Mouse (Mus musculus) cerebellum, adult 18-20 months (tissue): ENCODE data around the gene Kcnd2.

Experiments
- DNase-seq, 2 experiments: peaks; one replicate each; pipeline ENCODE4 v3.0.0; 2021

Gene Kcnd2

GRCm38 (mm10) chr6:21424202-21424785 lies 209.0 kb downstream of the Kcnd2 start:
- no peak for DNase-seq

- DNase-seq = peak; percentile 34 to 44
Observed at GRCm38 (mm10) chr6:21431120-21431519, 215.8 kb downstream of the Kcnd2 start.

GRCm38 (mm10) chr6:21464719-21465118 lies 249.4 kb downstream of the Kcnd2 start:
- DNase-seq = no peak

- DNase-seq = no peak
Observed at GRCm38 (mm10) chr6:21471891-21472544, 256.7 kb downstream of the Kcnd2 start.

GRCm38 (mm10) chr6:21482714-21483113 lies 267.4 kb downstream of the Kcnd2 start:
- no peak for DNase-seq

- DNase-seq = no peak
Observed at GRCm38 (mm10) chr6:21488536-21488935, 273.2 kb downstream of the Kcnd2 start.

GRCm38 (mm10) chr6:21502921-21503320 lies 287.6 kb downstream of the Kcnd2 start:
- DNase-seq = no peak

- DNase-seq = no peak
Observed at GRCm38 (mm10) chr6:21510621-21511239, 295.4 kb downstream of the Kcnd2 start.

GRCm38 (mm10) chr6:21520351-21520750 lies 305.0 kb downstream of the Kcnd2 start:
- peak; percentile 41 to 46 for DNase-seq

- no peak for DNase-seq
Observed at GRCm38 (mm10) chr6:21527489-21528074, 312.3 kb downstream of the Kcnd2 start.

- DNase-seq = no peak
Observed at GRCm38 (mm10) chr6:21534009-21534408, 318.7 kb downstream of the Kcnd2 start.

GRCm38 (mm10) chr6:21534820-21535219 lies 319.5 kb downstream of the Kcnd2 start:
- DNase-seq = peak; percentile 49 to 50

- DNase-seq = peak in 1 of 2 experiments; percentile 17
Observed at GRCm38 (mm10) chr6:21551501-21551900, 336.2 kb downstream of the Kcnd2 start.

- DNase-seq = no peak
Observed at GRCm38 (mm10) chr6:21570964-21571363, 355.7 kb downstream of the Kcnd2 start.

- peak in 1 of 2 experiments; percentile 18 for DNase-seq
Observed at GRCm38 (mm10) chr6:21590156-21590555, 374.9 kb downstream of the Kcnd2 start.

GRCm38 (mm10) chr6:21597424-21597823 lies 382.1 kb downstream of the Kcnd2 start:
- no peak for DNase-seq

- no peak for DNase-seq
Observed at GRCm38 (mm10) chr6:21609381-21610059, 394.2 kb downstream of the Kcnd2 start.

GRCm38 (mm10) chr6:21629989-21630388 lies 414.7 kb downstream of the Kcnd2 start:
- no peak for DNase-seq

GRCm38 (mm10) chr6:21655681-21656080 lies 440.4 kb downstream of the Kcnd2 start:
- no peak for DNase-seq

GRCm38 (mm10) chr6:21664135-21664534 lies 448.8 kb downstream of the Kcnd2 start:
- no peak for DNase-seq

- DNase-seq = no peak
Observed at GRCm38 (mm10) chr6:21664638-21665037, 449.3 kb downstream of the Kcnd2 start.

- DNase-seq = peak; percentile 77 to 78
Observed at GRCm38 (mm10) chr6:21684252-21684651, 468.9 kb downstream of the Kcnd2 start.

- peak; percentile 62 to 73 for DNase-seq
Observed at GRCm38 (mm10) chr6:21686388-21686787, 471.1 kb downstream of the Kcnd2 start.
